Mouse (Mus musculus): ENCODE results near the gene Car5b. TPM values are rescaled to one million over a fixed set of nuclear protein-coding genes. Genes with fewer than 3 reads are reported as not detected.
A peak's percentile ranks its signal among the peaks of the same experiment; 100 is the strongest.

The Car5b gene
- 0.12 and 0.25 TPM in 2 replicates for polyA plus RNA-seq (2015; fragmentation: Nextera tagmentation; extraction: Ambion mirVana)

- Histone ChIP-seq H3K4me1 (no peaks in the 10 kb centered on the region), H3K9ac (peak within 1 kb of the TSS; percentile 62), H3K4me3 (peak within 1 kb of the TSS; percentile 49), H3K9me3 (no peaks in the 10 kb centered on the region), H3K36me3 (no peaks in the 10 kb centered on the region), H3K27me3 (replicated peaks) (no peaks in the 10 kb centered on the region), H3K4me2 (peak within 1 kb of the TSS; percentile 69), H3K27ac (replicated peaks) (no peak within 1 kb of the TSS)
- 11% methylated on average over 22 of the region's 22 CpGs for WGBS
- ATAC-seq (ENCODE audit: extremely low read depth, insufficient number of reproducible peaks, low FRiP score, low TSS enrichment): peak; percentile 93
Observed at GRCm38 (mm10) chrX:164027607-164028289, at the start of gene Car5b. Gene Car5b (minus strand): TSS chrX:164027997.

GRCm38 (mm10) chrX:164076040-164076775, 48.4 kb upstream of the Car5b start, which contains the start of gene Siah1b:
Gene Siah1b (minus strand): TSS chrX:164076493.
- peaks cover 10% of the 10 kb centered on the region; the same call in 1 of the 2 replicates for H3K4me1 ChIP-seq
- H3K4me2 ChIP-seq: peak within 1 kb of the TSS; percentile 81
- WGBS: 15% methylated on average over 54 of the region's 54 CpGs
- no peaks in the 10 kb centered on the region for H3K9me3 ChIP-seq
- peaks cover 5% of the 10 kb centered on the region for H3K27me3 ChIP-seq (replicated peaks)
- peak; percentile 96 for ATAC-seq (ENCODE audit: extremely low read depth, insufficient number of reproducible peaks, low FRiP score, low TSS enrichment)
- peaks cover 24% of the 10 kb centered on the region for H3K36me3 ChIP-seq
- H3K27ac ChIP-seq (replicated peaks): peak within 1 kb of the TSS; percentile 81
- peak within 1 kb of the TSS; percentile 79 for H3K9ac ChIP-seq
- peak within 1 kb of the TSS; percentile 68 for H3K4me3 ChIP-seq

GRCm38 (mm10) chrX:164068968-164069367, 41.2 kb upstream of the Car5b start:
- no peaks in the 10 kb centered on the region for H3K4me1 ChIP-seq
- ATAC-seq (ENCODE audit: extremely low read depth, insufficient number of reproducible peaks, low FRiP score, low TSS enrichment): no peak
- no peak overlapping the region for H3K4me2 ChIP-seq
- 85% methylated on average over 4 of the region's 4 CpGs for WGBS
- no peak overlapping the region for H3K27ac ChIP-seq (replicated peaks)
- H3K36me3 ChIP-seq: peaks cover 24% of the 10 kb centered on the region
- H3K9me3 ChIP-seq: no peaks in the 10 kb centered on the region
- H3K27me3 ChIP-seq (replicated peaks): no peaks in the 10 kb centered on the region
- no peak overlapping the region for H3K9ac ChIP-seq
- no peak overlapping the region for H3K4me3 ChIP-seq

GRCm38 (mm10) chrX:164066185-164066584, 38.4 kb upstream of the Car5b start:
- Histone ChIP-seq H3K9me3 (no peaks in the 10 kb centered on the region), H3K27me3 (replicated peaks) (no peaks in the 10 kb centered on the region), H3K4me3 (no peak overlapping the region), H3K36me3 (peaks cover 3% of the 10 kb centered on the region; the same call in 1 of the 2 replicates), H3K4me2 (no peak overlapping the region), H3K27ac (replicated peaks) (no peak overlapping the region), H3K4me1 (no peaks in the 10 kb centered on the region), H3K9ac (no peak overlapping the region)
- 5% methylated on average over 2 of the region's 2 CpGs for WGBS
- no peak for ATAC-seq (ENCODE audit: extremely low read depth, insufficient number of reproducible peaks, low FRiP score, low TSS enrichment)

GRCm38 (mm10) chrX:164059070-164059469, 31.3 kb upstream of the Car5b start:
- no peak overlapping the region for H3K27ac ChIP-seq (replicated peaks)
- WGBS: 55% methylated on average over 4 of the region's 4 CpGs
- no peak overlapping the region for H3K4me3 ChIP-seq
- no peak for ATAC-seq (ENCODE audit: extremely low read depth, insufficient number of reproducible peaks, low FRiP score, low TSS enrichment)
- H3K4me1 ChIP-seq: no peaks in the 10 kb centered on the region
- no peak overlapping the region for H3K4me2 ChIP-seq
- H3K36me3 ChIP-seq: no peaks in the 10 kb centered on the region
- H3K9ac ChIP-seq: no peak overlapping the region
- no peaks in the 10 kb centered on the region for H3K9me3 ChIP-seq
- 0 out of 2 replicates have a peak, but pooled peaks cover 3% of the 10 kb centered on the region for H3K27me3 ChIP-seq (replicated peaks)

- no peak overlapping the region for H3K27ac ChIP-seq (replicated peaks)
- no peaks in the 10 kb centered on the region for H3K36me3 ChIP-seq
- no peaks in the 10 kb centered on the region for H3K9me3 ChIP-seq
- H3K4me1 ChIP-seq: no peaks in the 10 kb centered on the region
- no peak overlapping the region for H3K4me2 ChIP-seq
- no peak overlapping the region for H3K4me3 ChIP-seq
- ATAC-seq (ENCODE audit: extremely low read depth, insufficient number of reproducible peaks, low FRiP score, low TSS enrichment): no peak
- H3K27me3 ChIP-seq (replicated peaks): 0 out of 2 replicates have a peak, but pooled peaks cover 3% of the 10 kb centered on the region
- H3K9ac ChIP-seq: no peak overlapping the region
- 74% methylated on average over 3 of the region's 3 CpGs for WGBS
Observed at GRCm38 (mm10) chrX:164058523-164058922, 30.7 kb upstream of the Car5b start.

GRCm38 (mm10) chrX:164055726-164056125, 27.9 kb upstream of the Car5b start:
- no peaks in the 10 kb centered on the region for H3K9me3 ChIP-seq
- H3K4me3 ChIP-seq: no peak overlapping the region
- 64% methylated on average over 4 of the region's 4 CpGs for WGBS
- H3K4me2 ChIP-seq: no peak overlapping the region
- no peaks in the 10 kb centered on the region for H3K36me3 ChIP-seq
- H3K4me1 ChIP-seq: no peaks in the 10 kb centered on the region
- no peak overlapping the region for H3K9ac ChIP-seq
- no peak for ATAC-seq (ENCODE audit: extremely low read depth, insufficient number of reproducible peaks, low FRiP score, low TSS enrichment)
- no peaks in the 10 kb centered on the region for H3K27me3 ChIP-seq (replicated peaks)
- H3K27ac ChIP-seq (replicated peaks): no peak overlapping the region

- ATAC-seq (ENCODE audit: extremely low read depth, insufficient number of reproducible peaks, low FRiP score, low TSS enrichment): no peak
- 62% methylated on average over 2 of the region's 2 CpGs for WGBS
- no peaks in the 10 kb centered on the region for H3K27me3 ChIP-seq (replicated peaks)
- no peaks in the 10 kb centered on the region for H3K9me3 ChIP-seq
- H3K4me1 ChIP-seq: no peaks in the 10 kb centered on the region
- no peak overlapping the region for H3K27ac ChIP-seq (replicated peaks)
- H3K4me2 ChIP-seq: no peak overlapping the region
- H3K9ac ChIP-seq: no peak overlapping the region
- no peak overlapping the region for H3K4me3 ChIP-seq
- no peaks in the 10 kb centered on the region for H3K36me3 ChIP-seq
Observed at GRCm38 (mm10) chrX:164046736-164047135, 18.9 kb upstream of the Car5b start.

GRCm38 (mm10) chrX:164042069-164042468, 14.3 kb upstream of the Car5b start:
- Histone ChIP-seq H3K4me2 (no peak overlapping the region), H3K36me3 (no peaks in the 10 kb centered on the region), H3K9me3 (no peaks in the 10 kb centered on the region), H3K27ac (replicated peaks) (no peak overlapping the region), H3K27me3 (replicated peaks) (no peaks in the 10 kb centered on the region), H3K9ac (no peak overlapping the region), H3K4me3 (no peak overlapping the region), H3K4me1 (no peaks in the 10 kb centered on the region)
- ATAC-seq (ENCODE audit: extremely low read depth, insufficient number of reproducible peaks, low FRiP score, low TSS enrichment): no peak
- 62% methylated on average over 13 of the region's 13 CpGs for WGBS

GRCm38 (mm10) chrX:164038882-164039281, 11.1 kb upstream of the Car5b start:
- Histone ChIP-seq H3K27ac (replicated peaks) (no peak overlapping the region), H3K36me3 (no peaks in the 10 kb centered on the region), H3K9ac (no peak overlapping the region), H3K27me3 (replicated peaks) (no peaks in the 10 kb centered on the region), H3K4me3 (no peak overlapping the region), H3K4me2 (no peak overlapping the region), H3K4me1 (no peaks in the 10 kb centered on the region), H3K9me3 (no peaks in the 10 kb centered on the region)
- 41% methylated on average over 2 of the region's 2 CpGs for WGBS
- ATAC-seq (ENCODE audit: extremely low read depth, insufficient number of reproducible peaks, low FRiP score, low TSS enrichment): no peak

GRCm38 (mm10) chrX:164035931-164036330, 8.1 kb upstream of the Car5b start:
- no peak overlapping the region for H3K4me2 ChIP-seq
- H3K9ac ChIP-seq: no peak overlapping the region
- ATAC-seq (ENCODE audit: extremely low read depth, insufficient number of reproducible peaks, low FRiP score, low TSS enrichment): no peak
- H3K4me3 ChIP-seq: no peak overlapping the region
- no peaks in the 10 kb centered on the region for H3K9me3 ChIP-seq
- H3K27me3 ChIP-seq (replicated peaks): no peaks in the 10 kb centered on the region
- H3K36me3 ChIP-seq: no peaks in the 10 kb centered on the region
- no peaks in the 10 kb centered on the region for H3K4me1 ChIP-seq
- 75% methylated on average over 7 of the region's 7 CpGs for WGBS
- H3K27ac ChIP-seq (replicated peaks): no peak overlapping the region
